Mouse (Mus musculus) intestine, embryonic 15.5 days (tissue): ENCODE results near the gene Bsph2. TPM values are rescaled to one million over a fixed set of nuclear protein-coding genes. Genes with fewer than 3 reads are reported as not detected.

ENCODE experiments used
- ATAC-seq: fragments of 200-750 bp; cut with Nextera tagmentation; 2 replicates; pipeline ENCODE4 v1.8.0; 2017; ENCODE audit warnings: moderate TSS enrichment, moderate library complexity
- H3K27ac ChIP-seq: fragments of 300-500 bp; sonication (generic); 2 replicates; pipeline ENCODE4 v1.5.1; 2015; ENCODE audit warnings: mild to moderate bottlenecking, inconsistent platforms
- H3K27me3 ChIP-seq: fragments of 300-500 bp; sonication (generic); replicated peaks from 2 replicates; pipeline ENCODE4 v1.6.1; 2015; ENCODE audit warnings: inconsistent platforms
- H3K36me3 ChIP-seq: fragments of 300-500 bp; sonication (generic); 2 replicates; pipeline ENCODE4 v1.6.1; 2015; ENCODE audit warnings: inconsistent platforms
- H3K4me1 ChIP-seq: fragments of 300-500 bp; sonication (generic); replicated peaks from 2 replicates; pipeline ENCODE4 v1.6.1; 2015; ENCODE audit warnings: inconsistent platforms
- H3K4me2 ChIP-seq: fragments of 300-500 bp; sonication (generic); replicated peaks from 2 replicates; pipeline ENCODE4 v1.6.1; 2015; ENCODE audit warnings: mild to moderate bottlenecking, inconsistent platforms
- H3K4me3 ChIP-seq: fragments of 300-500 bp; sonication (generic); replicated peaks from 2 replicates; pipeline ENCODE4 v1.5.1; 2015; ENCODE audit warnings: inconsistent platforms
- H3K9ac ChIP-seq: fragments of 300-500 bp; sonication (generic); 2 replicates; pipeline ENCODE4 v1.6.1; 2015; ENCODE audit warnings: inconsistent platforms
- H3K9me3 ChIP-seq: fragments of 300-500 bp; sonication (generic); 2 replicates; pipeline ENCODE4 v1.6.1; 2016; ENCODE audit warnings: inconsistent platforms
- WGBS: fragments of 180-500 bp; shearing (Covaris S2); methylation state at CpG from one replicate; pipeline ENCODE4 v1.1.7; 2015; 5-methylcytosine and 5-hydroxymethylcytosine counted together
- polyA plus RNA-seq: library from polyadenylated mRNA; unstranded; fragments of >200 nt; fragmentation: Nextera tagmentation; extraction: Ambion mirVana; gene quantifications from 2 replicates; pipeline ENCODE4 v1.2.1, GENCODE M21; 2015

Gene Bsph2
- not detected in 2 replicates for polyA plus RNA-seq

GRCm38 (mm10) chr7:13570967-13571366 lies at the start of gene Bsph2:
Gene Bsph2 (minus strand): TSS chr7:13571067.
- no peaks in the 10 kb centered on the region for H3K4me1 ChIP-seq

GRCm38 (mm10) chr7:13511539-13511938 lies 59.3 kb downstream of the Bsph2 start:
- H3K4me3 ChIP-seq = no peak overlapping the region
- 68% methylated on average over 1 of the region's 1 CpGs for WGBS
- no peaks in the 10 kb centered on the region for H3K36me3 ChIP-seq
- no peaks in the 10 kb centered on the region for H3K9me3 ChIP-seq
- H3K27ac ChIP-seq = no peak overlapping the region
- H3K4me1 ChIP-seq = no peaks in the 10 kb centered on the region
- no peak for ATAC-seq
- H3K27me3 ChIP-seq = no peaks in the 10 kb centered on the region
- no peak overlapping the region for H3K4me2 ChIP-seq
- H3K9ac ChIP-seq = no peak overlapping the region

More at GRCm38 (mm10) chr7:13570967-13571366, at the start of gene Bsph2:
- Histone ChIP-seq H3K9me3 (no peaks in the 10 kb centered on the region), H3K27me3 (no peaks in the 10 kb centered on the region), H3K27ac (no peak within 1 kb of the TSS), H3K4me3 (no peak within 1 kb of the TSS), H3K4me2 (no peak within 1 kb of the TSS), H3K9ac (no peak within 1 kb of the TSS), H3K36me3 (no peaks in the 10 kb centered on the region)
- ATAC-seq = no peak

Other genes with a start within 250 kb of the Bsph2 start
- 0.54 and 0.68 TPM in 2 replicates for gene Pla2g4c, start 246.4 kb downstream of the Bsph2 start, polyA plus RNA-seq
- gene Cabp5, start 172.9 kb downstream of the Bsph2 start, polyA plus RNA-seq = not detected in 2 replicates
- gene Bsph1, start 120.2 kb downstream of the Bsph2 start, polyA plus RNA-seq = not detected in 2 replicates
- not detected in 2 replicates for gene Sult2a5, start 52.9 kb upstream of the Bsph2 start, polyA plus RNA-seq
- gene Sult2a2, start 162.4 kb upstream of the Bsph2 start, polyA plus RNA-seq = not detected in 2 replicates